Mouse (Mus musculus) midbrain, embryonic 14.5 days (tissue): Measurements from ENCODE around the gene Slc18a3. TPM values are rescaled to one million over a fixed set of nuclear protein-coding genes. Genes with fewer than 3 reads are reported as not detected.

Experiments
- ATAC-seq: fragments of 200-750 bp; cut with Nextera tagmentation; 2 replicates; pipeline ENCODE4 v1.8.0; 2017; ENCODE audit warnings: moderate number of reproducible peaks, moderate library complexity; ENCODE audit not compliant: low FRiP score, low TSS enrichment
- DNase-seq: peaks from one replicate; pipeline ENCODE4 v3.0.0-alpha.2; 2015
- H3K27ac ChIP-seq: fragments of 300-500 bp; sonication (generic); replicated peaks from 2 replicates; pipeline ENCODE4 v1.5.1; 2014; ENCODE audit warnings: mild to moderate bottlenecking, low read depth, low read length, moderate library complexity
- H3K27me3 ChIP-seq: fragments of 300-500 bp; sonication (generic); 2 replicates; pipeline ENCODE4 v1.6.1; 2014; ENCODE audit warnings: low read length, control low read depth, mixed read lengths; ENCODE audit not compliant: control insufficient read depth, insufficient read depth
- H3K36me3 ChIP-seq: fragments of 300-500 bp; sonication (generic); 2 replicates; pipeline ENCODE4 v1.6.1; 2014; ENCODE audit warnings: low read length, control low read depth; ENCODE audit not compliant: control insufficient read depth, insufficient read depth
- H3K4me1 ChIP-seq: fragments of 300-500 bp; sonication (generic); 2 replicates; pipeline ENCODE4 v1.6.1; 2014; ENCODE audit warnings: mild to moderate bottlenecking, antibody characterized with exemption, low read length, control low read depth; ENCODE audit not compliant: control insufficient read depth, insufficient read depth
- H3K4me2 ChIP-seq: fragments of 300-500 bp; sonication (generic); 2 replicates; pipeline ENCODE4 v1.6.1; 2014; ENCODE audit warnings: mild to moderate bottlenecking, low read length, moderate library complexity
- H3K4me3 ChIP-seq: fragments of 300-500 bp; sonication (generic); replicated peaks from 2 replicates; pipeline ENCODE4 v1.5.1; 2014; ENCODE audit warnings: low read depth, low read length
- H3K9ac ChIP-seq: fragments of 300-500 bp; sonication (generic); replicated peaks from 2 replicates; pipeline ENCODE4 v1.6.1; 2014; ENCODE audit warnings: mild to moderate bottlenecking, low read length, moderate library complexity
- H3K9me3 ChIP-seq: fragments of 300-500 bp; sonication (generic); 2 replicates; pipeline ENCODE4 v1.6.1; 2016; ENCODE audit warnings: low read length, control low read depth, mixed read lengths; ENCODE audit not compliant: control insufficient read depth
- WGBS: fragments of 180-500 bp; shearing (Covaris S2); extraction: QIAGEN DNeasy Blood & Tissue Kit; methylation state at CpG from one replicate; pipeline ENCODE4 v1.1.7; 2014; 5-methylcytosine and 5-hydroxymethylcytosine counted together
- polyA plus RNA-seq: library from polyadenylated mRNA; unstranded; fragments of >200 nt; fragmentation: Nextera tagmentation; extraction: Ambion mirVana; gene quantifications from 2 replicates; pipeline ENCODE4 v1.2.1, GENCODE M21; 2014

Gene Slc18a3
- polyA plus RNA-seq, 1 experiment from 2014 or later, result 1.9 TPM

DNA sequence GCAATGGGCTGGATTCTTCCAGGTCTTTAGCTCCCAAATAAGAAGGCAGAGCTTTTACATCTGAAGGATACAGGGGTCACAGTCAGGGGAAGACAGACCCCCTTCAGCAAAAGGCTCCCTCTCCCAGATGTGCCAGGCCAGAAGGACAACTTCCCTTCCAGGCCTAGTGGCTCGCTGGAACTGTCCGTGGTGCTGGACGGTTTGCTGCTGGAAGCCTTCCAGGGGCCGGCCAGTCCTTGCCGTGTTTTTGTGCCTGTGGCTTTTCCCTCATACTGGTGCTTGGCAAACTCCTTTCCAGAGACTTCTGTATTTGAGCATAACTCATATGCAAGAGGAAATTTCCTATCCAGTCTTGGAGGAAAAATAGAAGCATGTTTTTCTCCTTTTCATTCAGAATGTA is 3.0 kb upstream of the Slc18a3 start:
- H3K4me3 ChIP-seq, result no peak overlapping the region
- no peak overlapping the region for H3K4me2 ChIP-seq
- WGBS, result 9% methylated on average over 5 of the region's 5 CpGs
- no peaks in the 10 kb centered on the region for H3K9me3 ChIP-seq
- H3K4me1 ChIP-seq, result peaks cover 15% of the 10 kb centered on the region
- no peak overlapping the region for H3K27ac ChIP-seq
- ATAC-seq (no peak), DNase-seq (peak; percentile 46)
- H3K9ac ChIP-seq, result no peak overlapping the region
- peaks cover 50% of the 10 kb centered on the region for H3K27me3 ChIP-seq
- no peaks in the 10 kb centered on the region for H3K36me3 ChIP-seq

DNA sequence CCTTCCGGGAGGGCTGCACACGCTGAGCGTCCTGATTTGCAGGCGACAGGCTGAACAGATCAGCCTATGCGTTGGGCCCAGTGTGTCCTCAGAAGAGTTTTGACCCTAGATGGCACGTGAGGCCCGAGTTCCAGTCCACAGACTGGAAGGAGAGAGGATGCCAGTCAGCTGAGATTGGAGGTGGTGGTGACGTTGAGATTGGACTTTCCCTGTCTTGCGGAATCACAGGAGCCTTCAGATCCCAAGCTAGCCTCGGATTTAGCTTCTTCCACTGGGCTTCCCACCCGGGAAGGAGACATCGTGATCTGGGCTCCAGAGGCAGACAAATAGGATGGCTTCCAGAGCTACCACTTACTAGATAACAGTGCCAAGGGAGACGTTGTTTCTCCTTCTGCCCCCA is 1.2 kb upstream of the Slc18a3 start, which contains the start of gene Chat:
TSS of gene Chat (minus strand) at position 101 of the 400 bp plus-strand sequence.
- no peaks in the 10 kb centered on the region for H3K36me3 ChIP-seq
- H3K4me3 ChIP-seq, result peak within 1 kb of the TSS; percentile 39
- DNase-seq (no peak), ATAC-seq (no peak)
- peak within 1 kb of the TSS; percentile 68 for H3K4me2 ChIP-seq
- peaks cover 15% of the 10 kb centered on the region for H3K4me1 ChIP-seq
- WGBS, result 10% methylated on average over 13 of the region's 13 CpGs
- H3K27ac ChIP-seq, result no peak within 1 kb of the TSS
- peak within 1 kb of the TSS; percentile 34; the same call in 1 of the 2 replicates for H3K9ac ChIP-seq
- no peaks in the 10 kb centered on the region for H3K9me3 ChIP-seq
- H3K27me3 ChIP-seq, result peaks cover 67% of the 10 kb centered on the region

DNA sequence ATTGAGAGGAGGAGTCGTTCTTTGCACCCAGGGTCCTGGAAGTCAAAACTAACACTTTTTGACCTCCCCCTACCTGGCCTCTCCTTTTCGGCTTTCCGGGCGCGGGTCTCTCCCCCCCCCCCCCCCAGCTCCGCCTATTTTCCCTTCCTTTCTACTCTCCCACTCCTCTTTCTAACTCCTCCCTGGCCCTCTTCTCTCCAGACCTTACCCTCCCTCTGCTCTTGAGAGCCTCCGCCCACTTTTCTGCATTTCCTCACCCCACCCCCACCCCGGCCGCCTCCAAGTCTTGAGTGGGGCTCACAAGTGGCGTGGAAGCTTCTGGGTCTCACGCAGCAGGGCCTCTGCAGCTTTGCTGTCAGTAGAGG is 838 bp upstream of the Slc18a3 start:
- H3K36me3 ChIP-seq, result no peaks in the 10 kb centered on the region
- H3K27me3 ChIP-seq, result peaks cover 71% of the 10 kb centered on the region
- no peak for DNase-seq
- peak overlapping the region; percentile 68 for H3K4me2 ChIP-seq
- under 1% methylated on average over 9 of the region's 11 CpGs for WGBS
- no peak for ATAC-seq
- H3K27ac ChIP-seq, result no peak overlapping the region
- H3K4me1 ChIP-seq, result peaks cover 15% of the 10 kb centered on the region
- peak overlapping the region; percentile 34; the same call in 1 of the 2 replicates for H3K9ac ChIP-seq
- no peaks in the 10 kb centered on the region for H3K9me3 ChIP-seq
- peak overlapping the region; percentile 39 for H3K4me3 ChIP-seq

DNA sequence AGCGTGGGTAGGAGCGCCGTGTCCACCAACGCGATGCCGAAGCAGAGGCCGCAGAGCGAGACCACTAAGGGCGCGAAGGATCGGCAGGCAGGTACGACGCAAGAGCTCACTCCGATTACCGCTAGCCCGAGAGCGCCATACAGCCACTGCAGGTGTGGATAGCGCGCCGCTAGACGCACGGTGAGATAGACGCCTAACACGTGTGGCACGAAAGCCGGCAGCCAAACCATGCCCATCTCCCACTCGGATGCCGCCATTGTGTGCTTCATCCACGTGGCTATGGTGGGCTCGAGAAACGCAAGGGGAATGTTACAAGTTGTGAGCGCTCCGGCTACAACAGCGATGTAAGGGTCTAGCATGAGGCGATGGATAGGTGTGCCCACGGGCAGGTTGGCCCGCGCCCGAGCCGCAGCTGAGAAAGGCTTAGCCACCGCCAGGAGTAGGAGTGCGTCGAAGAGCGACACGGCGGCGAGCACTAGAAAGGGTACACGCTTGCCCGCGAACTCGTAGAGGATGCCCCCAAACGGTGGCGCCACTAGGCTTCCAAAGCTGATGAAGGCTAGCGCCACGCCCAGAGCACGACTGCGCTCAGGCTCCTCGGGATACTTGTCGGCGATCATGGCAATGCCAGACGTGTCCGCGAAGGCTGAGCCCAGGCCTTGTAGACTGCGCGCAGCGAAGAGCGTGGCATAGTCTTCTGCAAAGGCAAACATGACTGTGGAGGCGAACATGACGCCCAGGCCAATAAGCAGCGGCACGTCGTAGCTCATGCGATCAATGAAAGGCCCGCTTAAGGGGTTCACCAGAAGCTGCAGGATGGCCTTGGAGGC is 1.2 kb downstream of the Slc18a3 start:
- Histone ChIP-seq H3K9me3 (no peaks in the 10 kb centered on the region), H3K4me3 (peak overlapping the region; percentile 39; the same call in 1 of the 2 replicates), H3K27ac (no peak overlapping the region), H3K27me3 (peaks cover 91% of the 10 kb centered on the region), H3K4me1 (peaks cover 15% of the 10 kb centered on the region), H3K9ac (no peak overlapping the region), H3K36me3 (no peaks in the 10 kb centered on the region), H3K4me2 (peak overlapping the region; percentile 32)
- peak; percentile 45 for DNase-seq
- WGBS, result 2% methylated on average over 74 of the region's 74 CpGs
- no peak for ATAC-seq

GRCm38 (mm10) chr14:32452552-32452951 is 12.1 kb downstream of the Slc18a3 start:
- Histone ChIP-seq H3K27me3 (0 out of 2 replicates have a peak, but pooled peaks cover 6% of the 10 kb centered on the region), H3K4me3 (no peak overlapping the region), H3K9ac (no peak overlapping the region), H3K4me1 (no peaks in the 10 kb centered on the region), H3K9me3 (no peaks in the 10 kb centered on the region), H3K4me2 (no peak overlapping the region), H3K36me3 (no peaks in the 10 kb centered on the region), H3K27ac (no peak overlapping the region)
- DNase-seq, result no peak
- WGBS, result 26% methylated on average over 4 of the region's 4 CpGs
- no peak for ATAC-seq

DNA sequence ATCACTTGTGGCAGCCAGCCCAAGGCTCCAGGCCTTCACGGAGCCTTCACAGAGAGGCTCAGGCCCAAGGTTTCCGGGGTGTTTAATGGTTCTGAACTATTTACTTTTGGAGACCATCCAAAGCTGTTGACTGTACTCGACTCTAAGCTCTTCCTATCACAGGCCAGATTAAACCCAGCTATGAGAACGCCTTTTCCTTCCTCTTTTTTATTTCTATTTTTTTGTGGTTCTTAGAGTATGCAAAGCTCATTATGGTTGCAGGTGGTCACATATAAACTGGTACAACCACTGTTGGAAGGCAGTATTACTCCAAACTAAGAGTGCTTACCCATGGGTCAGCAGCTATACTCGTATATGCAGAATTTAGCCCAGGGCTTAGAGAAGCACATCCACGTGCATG is 17.7 kb downstream of the Slc18a3 start:
- Histone ChIP-seq H3K9ac (no peak overlapping the region), H3K4me2 (no peak overlapping the region), H3K36me3 (no peaks in the 10 kb centered on the region), H3K27me3 (no peaks in the 10 kb centered on the region), H3K27ac (no peak overlapping the region), H3K9me3 (no peaks in the 10 kb centered on the region), H3K4me3 (no peak overlapping the region), H3K4me1 (0 out of 2 replicates have a peak, but pooled peaks cover 5% of the 10 kb centered on the region)
- no peak for DNase-seq
- WGBS, result 90% methylated on average over 6 of the region's 6 CpGs
- ATAC-seq, result no peak

GRCm38 (mm10) chr14:32443446-32443845 is 21.2 kb downstream of the Slc18a3 start:
- no peaks in the 10 kb centered on the region for H3K9me3 ChIP-seq
- DNase-seq, result peak; percentile 41
- WGBS, result 16% methylated on average over 8 of the region's 8 CpGs

GRCm38 (mm10) chr14:32439744-32440143 is 24.9 kb downstream of the Slc18a3 start:
- H3K27me3 ChIP-seq, result no peaks in the 10 kb centered on the region
- H3K36me3 ChIP-seq, result no peaks in the 10 kb centered on the region
- H3K4me3 ChIP-seq, result no peak overlapping the region
- 30% methylated on average over 3 of the region's 3 CpGs for WGBS
- peaks cover 10% of the 10 kb centered on the region; the same call in 1 of the 2 replicates for H3K4me1 ChIP-seq
- ATAC-seq, result no peak
- no peak overlapping the region for H3K27ac ChIP-seq
- DNase-seq, result peak; percentile 23
- H3K9ac ChIP-seq, result no peak overlapping the region
- no peaks in the 10 kb centered on the region for H3K9me3 ChIP-seq
- no peak overlapping the region for H3K4me2 ChIP-seq

More at GRCm38 (mm10) chr14:32443446-32443845, 21.2 kb downstream of the Slc18a3 start:
- ATAC-seq, result no peak
- no peak overlapping the region for H3K27ac ChIP-seq
- H3K9ac ChIP-seq, result no peak overlapping the region
- peaks cover 10% of the 10 kb centered on the region; the same call in 1 of the 2 replicates for H3K4me1 ChIP-seq
- no peaks in the 10 kb centered on the region for H3K36me3 ChIP-seq
- no peak overlapping the region for H3K4me3 ChIP-seq
- H3K4me2 ChIP-seq, result no peak overlapping the region
- H3K27me3 ChIP-seq, result no peaks in the 10 kb centered on the region

DNA sequence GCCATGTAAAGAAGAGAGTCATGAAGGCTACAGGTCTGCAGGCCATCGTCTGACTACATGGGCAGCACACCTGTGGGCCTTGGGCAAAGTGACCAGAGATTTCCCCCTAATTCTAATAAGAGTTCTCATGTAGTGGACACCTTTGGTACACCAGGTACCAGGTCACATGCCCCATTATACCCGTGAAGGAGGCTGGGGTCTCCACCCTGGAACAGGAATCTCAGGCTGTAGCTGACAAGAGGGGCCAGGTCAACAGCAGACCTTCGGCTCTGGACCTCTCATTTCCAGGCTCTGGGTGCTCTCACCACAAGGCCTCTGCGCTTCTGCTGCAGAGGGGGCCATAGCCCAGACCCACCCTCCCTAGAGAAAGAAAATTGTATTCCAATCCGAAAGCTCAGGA is 25.3 kb downstream of the Slc18a3 start:
- H3K27me3 ChIP-seq, result no peaks in the 10 kb centered on the region
- no peak overlapping the region for H3K27ac ChIP-seq
- no peak overlapping the region for H3K4me2 ChIP-seq
- H3K9ac ChIP-seq, result no peak overlapping the region
- H3K36me3 ChIP-seq, result no peaks in the 10 kb centered on the region
- H3K9me3 ChIP-seq, result no peaks in the 10 kb centered on the region
- DNase-seq, result no peak
- H3K4me1 ChIP-seq, result peaks cover 10% of the 10 kb centered on the region; the same call in 1 of the 2 replicates
- ATAC-seq, result no peak
- WGBS, result 71% methylated on average over 5 of the region's 5 CpGs
- H3K4me3 ChIP-seq, result no peak overlapping the region
